Mouse (Mus musculus): ENCODE measurements around the gene S100a5.
A peak's percentile ranks its signal among the peaks of the same experiment; 100 is the strongest.

S100a5 gene

DNA sequence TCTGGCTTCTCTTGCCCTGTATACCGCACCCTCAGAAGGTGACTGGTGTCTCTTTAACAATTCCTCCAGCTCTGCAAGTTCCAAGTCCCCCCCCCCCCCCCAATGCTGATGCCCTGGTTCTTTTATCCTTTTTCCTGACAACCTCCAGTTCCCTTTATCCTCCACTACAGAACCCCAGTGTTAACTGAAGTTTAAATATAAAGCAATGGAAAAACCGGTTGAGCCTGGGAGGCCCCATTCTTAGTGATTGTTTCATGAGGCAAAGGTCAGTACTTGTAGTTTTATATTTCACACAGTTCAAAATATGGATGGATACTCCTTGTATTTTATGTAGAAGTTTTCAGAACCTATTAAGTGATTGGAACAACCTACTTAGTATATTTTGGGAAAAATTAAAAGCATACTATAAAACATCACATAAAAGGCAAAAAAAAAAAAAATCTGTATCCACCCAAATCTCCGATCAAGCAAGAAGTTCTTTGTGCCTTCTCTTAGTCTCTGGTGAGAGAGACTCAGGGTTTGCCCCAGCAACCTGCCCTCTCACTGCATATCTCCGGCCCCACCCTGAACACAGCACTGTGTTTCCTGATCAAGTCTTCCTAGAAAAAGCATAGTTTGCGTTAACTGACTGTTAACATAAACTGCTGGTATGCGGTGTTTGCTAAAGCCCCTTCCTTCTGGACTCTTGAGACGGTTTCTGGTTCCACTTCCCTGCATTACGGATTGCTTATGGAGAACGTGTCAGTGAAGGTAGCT, 18.1 kb downstream of the S100a5 start:
- DNase-seq (ENCODE audit: low spot score in 2 of 2), result no peak

GRCm38 (mm10) chr3:90627366-90627765, 19.0 kb downstream of the S100a5 start:
- DNase-seq (ENCODE audit: low spot score in 2 of 2), result no peak

GRCm38 (mm10) chr3:90627807-90628206, 19.5 kb downstream of the S100a5 start:
- no peak for DNase-seq (ENCODE audit: low spot score in 2 of 2)

DNA sequence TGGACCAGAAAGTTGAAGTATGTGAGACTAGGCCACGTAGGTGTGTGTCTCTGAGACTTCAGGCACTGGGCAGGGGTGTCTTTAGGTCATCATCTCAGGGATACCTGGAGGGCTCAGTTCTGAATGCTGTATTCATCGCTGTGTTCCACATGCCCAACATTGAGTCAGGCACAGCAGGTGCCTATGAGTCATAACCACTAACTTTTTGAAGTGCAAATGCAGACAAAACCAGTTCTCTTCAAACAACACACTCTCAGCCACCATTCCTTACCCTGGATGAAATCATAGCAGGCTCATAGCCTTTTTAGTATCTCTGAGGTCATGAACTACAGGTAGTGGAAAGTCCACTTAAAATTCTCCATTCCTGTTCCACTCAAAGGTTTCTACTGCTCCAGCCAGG, 21.0 kb downstream of the S100a5 start:
- DNase-seq (ENCODE audit: low spot score in 2 of 2), result no peak

GRCm38 (mm10) chr3:90631984-90632383, 23.7 kb downstream of the S100a5 start:
- no peak for DNase-seq (ENCODE audit: low spot score in 2 of 2)

- DNase-seq (ENCODE audit: low spot score in 2 of 2), result no peak
These were observed 30.4 kb downstream of the S100a5 start for GRCm38 (mm10) chr3:90638511-90639275.

GRCm38 (mm10) chr3:90639511-90640154, 31.3 kb downstream of the S100a5 start:
- DNase-seq (ENCODE audit: low spot score in 2 of 2), result no peak

DNA sequence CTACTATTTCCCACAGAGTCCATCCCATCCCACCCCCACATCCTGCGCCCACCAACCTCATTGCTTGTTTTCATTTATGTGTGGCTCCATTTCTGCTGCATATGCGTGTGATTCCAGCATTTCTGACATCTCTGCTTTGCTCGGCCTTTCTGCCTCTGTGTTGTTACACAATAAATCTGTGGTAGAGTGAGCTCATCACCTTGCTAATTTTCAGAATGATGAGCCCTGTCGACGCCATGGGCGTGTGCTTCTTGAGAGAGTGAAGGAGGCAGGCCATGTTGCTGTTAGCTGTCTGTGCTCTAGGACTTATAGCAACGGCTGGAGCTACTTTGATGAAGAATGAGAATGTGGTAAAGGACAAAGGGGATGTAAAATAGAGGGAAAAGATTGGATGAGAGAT, 32.7 kb downstream of the S100a5 start:
- DNase-seq (ENCODE audit: low spot score in 2 of 2), result no peak

DNA sequence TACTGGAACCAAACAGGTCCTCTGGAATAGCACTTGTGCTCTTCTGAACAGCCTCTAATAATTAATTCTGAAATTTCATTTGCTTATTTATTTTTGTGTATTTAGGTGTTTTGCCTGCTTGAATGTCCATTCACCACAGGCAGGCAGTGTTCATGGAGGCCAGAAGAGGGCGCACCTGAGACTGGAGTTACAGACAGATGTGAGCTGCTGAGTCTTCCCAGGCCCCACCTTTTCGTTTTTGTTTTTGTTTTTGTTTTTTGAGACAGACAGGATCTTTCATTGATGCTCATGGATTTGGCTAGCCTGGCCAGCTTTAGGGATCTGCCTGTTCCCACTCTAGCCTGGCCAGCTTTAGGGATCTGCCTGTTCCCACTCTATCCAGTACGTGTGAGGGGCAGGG, 35.9 kb downstream of the S100a5 start:
- peak in 1 of 2 experiments; percentile 39 for DNase-seq (ENCODE audit: low spot score in 2 of 2)

DNA sequence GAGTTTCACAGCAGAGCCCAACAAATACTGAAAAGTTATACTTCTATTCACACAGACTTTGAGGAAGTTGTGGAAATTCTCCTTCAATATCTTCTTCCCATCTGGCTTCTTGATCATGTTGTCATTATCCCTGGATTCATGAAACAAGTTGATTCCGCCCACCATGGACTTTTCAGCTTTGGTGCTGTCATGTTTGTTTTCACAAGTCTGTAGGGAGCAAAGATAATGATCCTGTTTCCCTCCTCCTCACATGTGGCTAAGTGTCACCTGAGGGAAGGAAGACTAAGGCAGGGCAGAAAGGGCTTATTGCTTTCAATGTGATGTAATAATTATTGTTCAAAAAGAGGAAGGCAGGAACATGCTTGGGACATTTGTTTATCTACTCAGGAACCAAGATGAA, 39.0 kb downstream of the S100a5 start:
- no peak for DNase-seq (ENCODE audit: low spot score in 2 of 2)

- no peak for DNase-seq (ENCODE audit: low spot score in 2 of 2)
These were observed 40.7 kb downstream of the S100a5 start for GRCm38 (mm10) chr3:90648981-90649380.

DNA sequence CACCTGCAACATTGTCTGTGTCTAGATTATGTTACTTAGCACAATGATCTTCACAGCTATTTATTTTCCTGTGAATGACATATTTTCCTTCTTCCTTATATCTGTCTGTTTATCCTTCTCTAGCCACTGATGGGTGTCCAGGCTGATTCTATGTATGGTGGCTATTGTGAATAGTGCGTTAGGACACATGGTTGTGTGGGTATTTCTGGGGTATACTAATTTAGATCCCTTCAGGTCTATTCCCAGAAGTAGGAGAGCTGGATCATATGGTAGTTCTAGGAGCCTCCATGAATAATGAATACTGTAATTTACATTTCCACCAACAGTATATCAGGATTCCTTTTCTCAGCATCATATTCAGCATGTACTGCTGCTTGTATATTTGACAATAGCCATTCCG, 41.5 kb downstream of the S100a5 start:
- no peak for DNase-seq (ENCODE audit: low spot score in 2 of 2)

GRCm38 (mm10) chr3:90652878-90653508, 44.7 kb downstream of the S100a5 start:
- DNase-seq (ENCODE audit: low spot score in 2 of 2), result peak; percentile 71 to 72

DNA sequence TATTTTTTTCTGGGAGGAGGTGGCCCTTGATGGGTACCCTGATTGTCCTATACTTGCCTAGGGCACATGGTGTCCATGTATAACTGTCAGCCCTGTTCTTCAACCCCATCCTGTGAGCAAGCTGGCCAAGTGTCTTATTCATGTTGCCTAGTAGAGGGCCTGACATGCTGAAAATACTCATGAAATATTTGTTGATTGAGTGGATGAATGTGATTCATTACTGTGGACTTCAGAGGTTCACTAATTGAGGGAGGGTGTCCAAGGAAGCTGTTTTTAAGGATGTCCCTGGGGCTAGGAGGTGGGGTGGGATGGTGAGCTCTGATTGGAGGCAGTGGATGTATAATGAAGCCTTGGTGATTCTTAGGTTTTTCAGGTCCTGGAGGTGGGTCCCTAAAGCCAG, 45.4 kb downstream of the S100a5 start, which contains the start of gene S100a7a:
Gene S100a7a, plus strand, starts transcription at position 301 of the 400 bp plus-strand sequence.
- DNase-seq (ENCODE audit: low spot score in 2 of 2), result no peak

DNA sequence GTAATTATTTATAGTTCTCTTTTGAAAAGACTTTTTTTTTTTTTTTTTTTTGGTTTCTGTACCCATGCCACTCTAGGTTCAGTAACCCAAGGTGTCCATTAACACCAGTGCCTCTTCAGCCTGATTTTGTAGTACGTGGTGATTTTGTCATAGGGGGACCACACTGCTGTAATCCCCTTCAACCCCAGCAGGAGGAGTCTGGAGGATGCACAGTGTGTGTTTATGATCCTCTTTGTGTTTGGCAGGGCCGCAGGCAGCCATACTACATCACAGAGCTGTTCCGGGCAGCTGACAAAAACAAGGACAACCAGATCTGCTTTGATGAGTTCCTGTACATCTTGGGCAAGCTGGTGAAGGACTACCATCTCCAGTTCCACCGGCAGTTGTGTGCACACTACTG, 49.1 kb downstream of the S100a5 start:
- DNase-seq (ENCODE audit: low spot score in 2 of 2), result no peak

- DNase-seq (ENCODE audit: low spot score in 2 of 2), result no peak
These were observed 51.2 kb downstream of the S100a5 start for GRCm38 (mm10) chr3:90659364-90660044.
